Mouse (Mus musculus) lung, postnatal 0 days (tissue): Measurements from ENCODE around the gene Drd5.

ENCODE experiments used
- CTCF ChIP-seq: IDR thresholded peaks from 2 replicates; pipeline ENCODE4 v1.5.1; 2016; ENCODE audit warnings: antibody characterized with exemption, mild to moderate bottlenecking
- EP300 ChIP-seq: IDR thresholded peaks from 2 replicates; pipeline ENCODE4 v1.6.1; 2016; ENCODE audit warnings: antibody characterized with exemption, mild to moderate bottlenecking, control low read depth

GRCm38 (mm10) chr5:38359716-38360115 is 40.5 kb downstream of the Drd5 start:
- TF ChIP-seq CTCF (no peak), EP300 (no peak)
